Mouse (Mus musculus) liver, embryonic 16.5 days (tissue): ENCODE data around the gene Eif1. TPM values are rescaled to one million over a fixed set of nuclear protein-coding genes. Genes with fewer than 3 reads are reported as not detected.

Source experiments
- ATAC-seq: fragments of 200-750 bp; cut with Nextera tagmentation; 2 replicates; pipeline ENCODE4 v1.8.0; 2017; ENCODE audit warnings: low read depth, mild to moderate bottlenecking, moderate number of reproducible peaks, moderate library complexity
- H3K27ac ChIP-seq: fragments of 300-500 bp; sonication (generic); 2 replicates; pipeline ENCODE4 v1.5.1; 2014; ENCODE audit warnings: mild to moderate bottlenecking, low read length
- H3K27me3 ChIP-seq: fragments of 300-500 bp; sonication (generic); 2 replicates; pipeline ENCODE4 v1.6.1; 2014; ENCODE audit warnings: low read depth, low read length, mixed read lengths; ENCODE audit not compliant: control insufficient read depth, insufficient read depth
- H3K36me3 ChIP-seq: fragments of 300-500 bp; sonication (generic); 2 replicates; pipeline ENCODE4 v1.6.1; 2014; ENCODE audit warnings: mild to moderate bottlenecking; ENCODE audit not compliant: control insufficient read depth, insufficient read depth
- H3K4me1 ChIP-seq: fragments of 300-500 bp; sonication (generic); 2 replicates; pipeline ENCODE4 v1.6.1; 2014; ENCODE audit warnings: low read depth, low read length, mixed read lengths; ENCODE audit not compliant: control insufficient read depth
- H3K4me2 ChIP-seq: fragments of 300-500 bp; sonication (generic); 2 replicates; pipeline ENCODE4 v1.6.1; 2014; ENCODE audit warnings: low read depth, low read length, mixed read lengths
- H3K4me3 ChIP-seq: fragments of 300-500 bp; sonication (generic); 2 replicates; pipeline ENCODE4 v1.5.1; 2014; ENCODE audit warnings: low read depth, mild to moderate bottlenecking, low read length
- H3K9ac ChIP-seq: fragments of 300-500 bp; sonication (generic); 2 replicates; pipeline ENCODE4 v1.6.1; 2014; ENCODE audit warnings: low read depth, low read length
- H3K9me3 ChIP-seq: fragments of 300-500 bp; sonication (generic); replicated peaks from 2 replicates; pipeline ENCODE4 v1.6.1; 2016; ENCODE audit warnings: low read length; ENCODE audit not compliant: control insufficient read depth
- WGBS: fragments of 180-500 bp; shearing (Covaris S2); extraction: QIAGEN DNeasy Blood & Tissue Kit; methylation state at CpG from one replicate; pipeline ENCODE4 v1.1.7; 2014; ENCODE audit not compliant: insufficient replicate concordance; 5-methylcytosine and 5-hydroxymethylcytosine counted together
- polyA plus RNA-seq: library from polyadenylated mRNA; unstranded; fragments of >200 nt; fragmentation: Nextera tagmentation; extraction: Ambion mirVana; gene quantifications from 2 replicates; pipeline ENCODE4 v1.2.1, GENCODE M21; 2015

The Eif1 gene
- 1,629 and 1,636 TPM in 2 replicates for polyA plus RNA-seq

DNA sequence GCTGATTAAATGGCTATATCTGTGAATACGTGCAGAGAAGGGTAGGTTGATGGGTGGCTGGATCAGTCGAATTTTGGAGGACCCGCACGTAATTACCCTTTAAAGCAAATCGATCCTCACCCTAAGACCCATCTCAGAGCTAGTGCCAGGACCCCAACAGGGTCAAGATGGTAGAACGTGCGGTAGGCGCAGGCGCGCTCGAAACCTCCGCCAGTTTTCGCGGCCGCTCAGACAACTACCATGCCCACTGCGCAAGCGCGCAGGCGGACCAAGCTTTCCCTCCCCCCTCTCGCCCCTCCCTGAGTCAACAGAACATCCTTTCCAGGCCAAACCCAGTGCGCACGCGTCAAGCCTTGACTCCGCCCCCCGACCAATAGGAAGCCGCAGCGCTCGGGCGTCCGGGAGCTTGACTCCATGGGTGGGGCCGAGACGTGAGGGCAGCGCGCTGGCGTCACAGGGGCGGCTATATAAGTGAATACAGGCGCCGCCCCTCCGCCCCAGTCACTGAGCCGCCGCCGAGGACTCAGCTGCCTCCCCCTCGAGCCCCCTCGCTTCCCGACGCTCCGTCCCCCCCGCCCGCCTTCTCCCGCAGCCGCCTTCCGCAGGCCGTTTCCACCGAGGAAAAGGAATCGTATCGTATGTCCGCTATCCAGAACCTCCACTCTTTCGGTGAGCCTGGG, at the start of gene Eif1:
TSS of gene Eif1 (plus strand) at position 394 of the 680 bp plus-strand sequence.
- Histone ChIP-seq H3K36me3 (peaks cover 19% of the 10 kb centered on the region), H3K9ac (peak within 1 kb of the TSS; percentile 99), H3K27me3 (no peaks in the 10 kb centered on the region), H3K4me3 (peak within 1 kb of the TSS; percentile 85), H3K4me1 (peaks cover 38% of the 10 kb centered on the region), H3K27ac (peak within 1 kb of the TSS; percentile 98), H3K4me2 (peak within 1 kb of the TSS; percentile 81), H3K9me3 (no peaks in the 10 kb centered on the region)
- peak; percentile 83 for ATAC-seq
- under 1% methylated on average over 50 of the region's 58 CpGs for WGBS

DNA sequence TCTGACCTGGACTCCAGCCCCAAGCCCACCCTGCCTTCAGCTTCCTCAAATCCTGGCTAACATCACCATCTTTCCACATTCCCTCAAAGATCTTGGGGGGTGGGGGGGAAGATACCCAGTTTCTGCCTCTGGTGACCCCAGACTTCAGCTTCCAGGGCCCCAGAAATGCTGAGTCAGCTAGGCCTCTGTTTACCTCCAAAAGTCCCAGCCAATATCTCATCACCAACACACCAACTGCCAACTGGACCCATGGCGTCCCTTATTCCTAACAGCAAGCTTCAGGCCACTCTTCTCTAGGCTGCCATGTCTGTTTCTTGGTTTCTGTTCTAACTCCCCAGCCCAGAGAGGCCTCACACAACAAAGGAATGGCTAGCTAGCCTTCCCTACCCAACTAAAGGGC, 47.8 kb upstream of the Eif1 start:
- ATAC-seq: no peak
- WGBS: 57% methylated on average over 1 of the region's 1 CpGs

DNA sequence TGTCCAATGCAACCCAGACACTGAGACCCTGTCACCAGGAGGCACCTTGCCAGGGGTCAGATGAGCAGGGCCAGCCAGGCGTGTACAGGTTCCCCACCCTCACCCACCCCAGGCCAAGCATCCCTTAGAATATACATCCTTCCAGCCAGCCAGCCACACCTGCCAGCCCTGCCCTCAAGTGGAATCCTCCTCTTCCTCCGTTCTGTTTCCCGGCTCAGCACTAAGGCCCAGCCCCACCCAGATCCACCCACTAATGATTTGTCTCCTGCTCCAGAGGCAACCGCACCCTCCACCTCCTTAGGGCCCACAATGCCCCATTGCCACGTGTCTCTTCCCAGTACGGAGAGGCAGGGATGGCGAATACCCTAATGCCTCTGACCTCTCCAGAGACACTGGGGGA, 45.0 kb upstream of the Eif1 start:
- H3K27ac ChIP-seq: no peak overlapping the region
- H3K4me3 ChIP-seq: no peak overlapping the region
- H3K27me3 ChIP-seq: no peaks in the 10 kb centered on the region
- 63% methylated on average over 7 of the region's 7 CpGs for WGBS
- no peak overlapping the region for H3K9ac ChIP-seq
- ATAC-seq: no peak
- no peaks in the 10 kb centered on the region for H3K36me3 ChIP-seq
- no peak overlapping the region for H3K4me2 ChIP-seq
- no peaks in the 10 kb centered on the region for H3K9me3 ChIP-seq
- H3K4me1 ChIP-seq: no peaks in the 10 kb centered on the region

More for the DNA sequence above, 47.8 kb upstream of the Eif1 start:
- H3K27me3 ChIP-seq: no peaks in the 10 kb centered on the region
- H3K27ac ChIP-seq: no peak overlapping the region
- H3K4me2 ChIP-seq: no peak overlapping the region
- H3K9ac ChIP-seq: no peak overlapping the region
- H3K4me3 ChIP-seq: no peak overlapping the region
- no peaks in the 10 kb centered on the region for H3K4me1 ChIP-seq
- H3K9me3 ChIP-seq: no peaks in the 10 kb centered on the region
- H3K36me3 ChIP-seq: no peaks in the 10 kb centered on the region

DNA sequence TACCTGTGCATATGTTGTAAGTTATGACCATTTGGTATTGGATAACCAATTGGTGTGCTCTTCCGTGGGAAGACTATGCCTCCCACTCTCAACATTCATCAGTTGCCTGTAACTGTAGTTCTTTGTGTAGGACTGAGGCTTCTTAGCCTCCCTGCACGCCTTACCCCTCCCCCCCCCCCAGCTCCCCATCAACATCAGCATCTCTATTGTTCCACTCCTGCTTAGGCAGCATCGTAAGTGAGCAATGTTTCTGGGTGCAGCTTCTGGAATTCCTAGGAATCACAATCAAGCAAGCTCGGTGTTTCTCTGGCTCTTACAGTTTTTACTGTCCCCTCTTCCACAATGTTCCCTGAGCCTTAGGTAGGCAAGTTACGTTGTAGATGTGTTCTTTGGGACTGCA, 44.2 kb upstream of the Eif1 start:
- Histone ChIP-seq H3K36me3 (no peaks in the 10 kb centered on the region), H3K27ac (no peak overlapping the region), H3K4me2 (no peak overlapping the region), H3K9me3 (no peaks in the 10 kb centered on the region), H3K4me1 (no peaks in the 10 kb centered on the region), H3K4me3 (no peak overlapping the region), H3K9ac (no peak overlapping the region), H3K27me3 (no peaks in the 10 kb centered on the region)
- WGBS: 45% methylated on average over 5 of the region's 5 CpGs
- ATAC-seq: no peak

DNA sequence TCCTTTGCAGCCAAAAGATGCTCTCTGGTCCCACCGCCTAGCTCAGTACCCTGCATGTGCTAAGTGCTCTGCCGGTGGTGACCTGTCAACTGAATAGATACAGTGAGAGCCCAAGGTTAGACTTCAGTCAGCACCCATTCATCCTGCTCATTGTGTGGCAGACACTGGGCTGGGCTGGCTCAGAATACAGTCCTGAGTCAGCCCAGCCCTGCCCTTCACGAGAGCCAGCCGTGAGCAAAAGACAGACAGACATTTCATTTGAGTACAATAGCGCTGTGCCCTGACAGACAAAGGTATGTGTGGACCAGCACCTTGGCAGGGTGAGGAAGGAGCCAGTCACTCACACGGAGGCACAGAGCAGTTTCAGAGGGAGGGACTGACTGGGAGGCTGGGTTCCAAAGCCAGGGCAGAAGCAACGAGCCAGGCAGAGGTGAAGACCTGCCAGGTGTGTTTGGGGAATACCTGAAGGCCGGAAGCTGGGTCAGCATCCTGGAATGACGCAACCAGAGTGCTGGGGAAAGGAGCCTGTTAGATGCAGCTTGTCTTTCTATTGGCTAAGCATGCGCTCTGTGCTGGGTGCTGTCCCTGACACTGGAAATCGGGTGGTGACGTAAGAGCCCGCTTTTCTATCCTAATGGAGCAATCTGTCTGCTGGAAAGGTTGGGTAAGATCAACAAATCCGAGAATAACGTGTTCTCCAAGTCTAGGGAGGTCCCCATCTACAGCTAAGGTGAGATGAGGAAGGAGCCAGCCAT, 41.8 kb upstream of the Eif1 start:
- Histone ChIP-seq H3K4me1 (no peaks in the 10 kb centered on the region), H3K27ac (no peak overlapping the region), H3K36me3 (no peaks in the 10 kb centered on the region), H3K4me2 (no peak overlapping the region), H3K4me3 (no peak overlapping the region), H3K9ac (no peak overlapping the region), H3K9me3 (no peaks in the 10 kb centered on the region), H3K27me3 (no peaks in the 10 kb centered on the region)
- no peak for ATAC-seq
- 44% methylated on average over 15 of the region's 15 CpGs for WGBS

DNA sequence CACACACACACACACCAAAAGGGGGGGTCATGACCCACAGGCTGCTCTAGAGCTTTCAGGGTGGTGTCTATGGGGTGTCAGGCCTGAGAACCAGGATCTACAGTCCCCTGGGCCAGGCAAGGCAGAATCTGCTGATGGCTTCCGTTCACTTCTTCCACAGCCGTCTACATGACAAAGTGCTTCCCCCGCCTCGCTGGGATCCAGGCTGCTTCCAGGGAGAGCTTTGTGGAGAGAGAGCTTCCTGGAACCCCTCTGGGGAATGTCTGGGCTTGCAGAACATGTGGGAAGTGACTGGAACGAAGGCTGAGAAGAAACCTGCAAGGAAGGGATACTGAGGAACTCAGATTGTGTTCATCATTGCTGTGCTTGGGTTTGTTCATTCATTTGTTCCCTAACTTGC, 40.9 kb upstream of the Eif1 start:
- ATAC-seq: no peak
- no peak overlapping the region for H3K27ac ChIP-seq
- WGBS: 39% methylated on average over 5 of the region's 5 CpGs

DNA sequence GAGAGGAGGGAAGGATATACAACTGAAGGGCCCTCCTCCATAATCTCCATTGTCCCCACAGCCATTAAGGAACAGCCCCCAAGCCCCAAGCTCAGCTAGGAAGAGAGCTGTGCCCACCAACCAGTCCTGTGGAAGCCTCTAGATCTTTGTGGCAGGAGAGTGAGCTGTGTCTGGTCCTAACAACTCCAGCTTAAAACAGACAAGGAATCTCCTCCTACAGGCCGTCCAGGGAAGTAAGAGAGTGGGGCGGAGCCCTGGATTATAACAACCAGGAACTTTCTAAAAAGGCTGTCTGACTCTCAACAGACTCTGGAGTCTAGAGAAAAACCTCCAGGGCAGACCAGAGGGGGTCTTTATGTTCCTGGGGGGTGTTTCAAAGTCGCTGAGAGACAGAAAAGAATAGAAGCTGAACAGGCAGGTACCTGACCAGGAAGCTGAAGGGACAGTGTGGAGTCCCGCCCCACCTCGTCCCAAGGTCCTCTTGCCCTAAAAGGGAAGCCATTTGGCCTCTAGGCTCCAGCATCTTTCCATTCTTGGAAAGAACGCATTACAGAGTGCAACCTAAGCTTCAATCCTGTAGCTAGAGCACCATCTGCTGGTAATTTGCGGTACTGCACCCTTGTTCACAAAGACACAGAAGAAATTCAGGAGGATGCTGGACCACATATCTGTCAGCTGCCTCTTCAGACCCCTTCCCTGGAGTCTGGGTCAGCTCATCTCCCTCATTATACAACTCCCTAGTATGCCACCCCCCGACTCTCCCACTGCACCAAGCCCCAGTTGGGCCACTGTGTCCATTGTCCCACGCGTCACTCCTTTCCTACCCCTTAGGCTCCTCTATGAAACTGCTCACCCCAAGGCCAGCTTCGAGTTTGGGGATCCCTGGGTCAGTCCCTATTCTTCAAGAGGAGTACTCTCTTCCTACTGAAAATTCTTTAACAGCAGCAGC, 37.8 kb upstream of the Eif1 start:
- ATAC-seq: no peak
- no peak overlapping the region for H3K4me2 ChIP-seq
- 22% methylated on average over 11 of the region's 11 CpGs for WGBS
- no peak overlapping the region for H3K27ac ChIP-seq
- no peak overlapping the region for H3K9ac ChIP-seq
- no peak overlapping the region for H3K4me3 ChIP-seq
- H3K9me3 ChIP-seq: no peaks in the 10 kb centered on the region
- no peaks in the 10 kb centered on the region for H3K36me3 ChIP-seq
- no peaks in the 10 kb centered on the region for H3K27me3 ChIP-seq
- H3K4me1 ChIP-seq: no peaks in the 10 kb centered on the region

More for the DNA sequence above, 40.9 kb upstream of the Eif1 start:
- Histone ChIP-seq H3K27me3 (no peaks in the 10 kb centered on the region), H3K9me3 (no peaks in the 10 kb centered on the region), H3K36me3 (no peaks in the 10 kb centered on the region), H3K4me2 (no peak overlapping the region), H3K4me3 (no peak overlapping the region), H3K9ac (no peak overlapping the region), H3K4me1 (no peaks in the 10 kb centered on the region)

DNA sequence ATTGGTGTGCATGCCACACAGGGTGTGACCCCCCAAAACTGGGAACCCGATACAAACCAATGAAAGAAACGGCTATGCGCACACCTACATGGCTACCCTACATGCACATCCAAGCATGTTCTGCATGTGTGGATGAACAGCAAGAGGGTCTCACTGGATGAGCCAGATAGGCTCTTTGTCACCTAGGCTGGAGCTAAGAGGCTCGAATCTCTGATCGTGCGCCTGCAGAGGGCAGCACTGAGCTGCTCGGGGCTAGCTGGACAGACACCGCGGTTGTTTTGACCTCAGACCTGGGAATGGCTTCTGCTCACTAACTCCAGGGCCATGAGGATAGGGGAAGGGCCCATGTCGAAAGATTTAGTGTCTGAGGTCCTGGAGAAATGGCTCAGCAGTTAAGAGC, 37.1 kb upstream of the Eif1 start:
- H3K27ac ChIP-seq: no peak overlapping the region
- H3K4me1 ChIP-seq: no peaks in the 10 kb centered on the region
- no peaks in the 10 kb centered on the region for H3K9me3 ChIP-seq
- no peak overlapping the region for H3K9ac ChIP-seq
- no peaks in the 10 kb centered on the region for H3K27me3 ChIP-seq
- no peaks in the 10 kb centered on the region for H3K36me3 ChIP-seq
- no peak for ATAC-seq
- H3K4me2 ChIP-seq: no peak overlapping the region
- 21% methylated on average over 10 of the region's 10 CpGs for WGBS
- no peak overlapping the region for H3K4me3 ChIP-seq
